Mouse (Mus musculus) testis, adult 2 months (tissue): Measurements from ENCODE around the gene Cep350.

Experiments used
- CTCF ChIP-seq: fragments of 200-500 bp; IDR thresholded peaks from 2 replicates; pipeline ENCODE4 v1.5.1; 2012; ENCODE audit warnings: low read depth, mild to moderate bottlenecking, inconsistent platforms, low read length, moderate library complexity; ENCODE audit not compliant: control insufficient read depth, insufficient read depth, insufficient replicate concordance
- POLR2A ChIP-seq: fragments of 200-500 bp; IDR thresholded peaks from 2 replicates; pipeline ENCODE4 v1.6.1; 2012; ENCODE audit warnings: low read depth, mild to moderate bottlenecking, inconsistent platforms, low read length, moderate library complexity; ENCODE audit not compliant: control insufficient read depth

- TF ChIP-seq CTCF (no peak), POLR2A (no peak)
These were observed 21.5 kb upstream of the Cep350 start for GRCm38 (mm10) chr1:155994524-155994923.
